Comparison of ENCODE assay signal across 10 mouse cellular contexts in genomic region chr11:70023481-70024150, GRCm38 (mm10). TPM values are rescaled to one million over a fixed set of nuclear protein-coding genes. Genes with fewer than 3 reads are reported as not detected.
DNase-seq lines count a peak whose midpoint lies in the region; ATAC-seq lines count a peak whose summit lies in the region.
"Had no signal": no experiment of that assay in that cellular context is flagged by ENCODE, and none has a peak within 500 bp of the region (broad histone marks: within the 10 kb centered on the region; RNA-seq: fewer than 3 reads in every experiment).

No protein-coding gene starts in this region.

- DNase-seq in heart, postnatal 36 days: no peak
- DNase-seq in cerebellum, postnatal 10 days: peak; percentile 76 to 86
- DNase-seq in forebrain, embryonic 14.5 days (ENCODE audit: low spot score): peak; percentile 77
- no peak for DNase-seq in liver, embryonic 13.5 days
- no peak for DNase-seq in urinary bladder, adult 18-20 months (ENCODE audit: low spot score in 2 of 2)
- no peak for DNase-seq in gastrocnemius, postnatal 4 days (ENCODE audit: low spot score in 2 of 2)

- H3K9ac ChIP-seq in heart, embryonic 16.5 days (ENCODE audit: low read length): peak overlapping the region; percentile 63
- peak overlapping the region; percentile 66 for H3K9ac ChIP-seq in forebrain, embryonic 14.5 days (ENCODE audit: low read length)
- no peak overlapping the region for H3K9ac ChIP-seq in liver, embryonic 13.5 days
- peak overlapping the region; percentile 66 for H3K9ac ChIP-seq in stomach, embryonic 16.5 days (ENCODE audit: low read length)

- peak overlapping the region; percentile 48 for H3K4me3 ChIP-seq in heart, embryonic 16.5 days (ENCODE audit: low read length)
- peak overlapping the region; percentile 37 for H3K4me3 ChIP-seq in forebrain, embryonic 14.5 days (ENCODE audit: low read depth, low read length)
- H3K4me3 ChIP-seq in liver, embryonic 13.5 days (replicated peaks): peak overlapping the region; percentile 14
- H3K4me3 ChIP-seq in stomach, embryonic 16.5 days (replicated peaks; ENCODE audit: low read length): peak overlapping the region; percentile 41

- intact Hi-C loops in heart, postnatal 36 days (cut with DNase I): no loop called here

- WGBS in heart, embryonic 16.5 days: 7% methylated on average over 25 of the region's 29 CpGs
- WGBS in forebrain, embryonic 14.5 days: 3% methylated on average over 24 of the region's 29 CpGs
- WGBS in liver, embryonic 13.5 days (ENCODE audit: insufficient replicate concordance): 8% methylated on average over 26 of the region's 29 CpGs
- 5% methylated on average over 26 of the region's 29 CpGs for WGBS in stomach, embryonic 16.5 days

- no peaks in the 10 kb centered on the region; the same call in 1 of the 2 replicates for H3K27me3 ChIP-seq in heart, embryonic 16.5 days (ENCODE audit: control insufficient read depth, insufficient read depth, low read length)
- no peaks in the 10 kb centered on the region for H3K27me3 ChIP-seq in forebrain, embryonic 14.5 days (replicated peaks; ENCODE audit: control insufficient read depth, insufficient read depth, low read length)
- peaks cover 58% of the 10 kb centered on the region for H3K27me3 ChIP-seq in liver, embryonic 13.5 days
- no peaks in the 10 kb centered on the region for H3K27me3 ChIP-seq in stomach, embryonic 16.5 days (ENCODE audit: control insufficient read depth, insufficient read depth, low read length)

- no peak overlapping the region for H3K27ac ChIP-seq in heart, embryonic 16.5 days (ENCODE audit: low read length)
- H3K27ac ChIP-seq in forebrain, embryonic 14.5 days (ENCODE audit: low read depth, low read length): peak overlapping the region; percentile 44
- no peak overlapping the region for H3K27ac ChIP-seq in liver, embryonic 13.5 days
- peak overlapping the region; percentile 34; the same call in 1 of the 2 replicates for H3K27ac ChIP-seq in stomach, embryonic 16.5 days (ENCODE audit: low read length)

- H3K9me3 ChIP-seq in heart, embryonic 16.5 days (replicated peaks; ENCODE audit: control insufficient read depth, low read length): no peaks in the 10 kb centered on the region
- H3K9me3 ChIP-seq in forebrain, embryonic 14.5 days (replicated peaks; ENCODE audit: control insufficient read depth, low read length): no peaks in the 10 kb centered on the region
- H3K9me3 ChIP-seq in liver, embryonic 13.5 days (replicated peaks): no peaks in the 10 kb centered on the region
- no peaks in the 10 kb centered on the region for H3K9me3 ChIP-seq in stomach, embryonic 16.5 days (replicated peaks; ENCODE audit: control insufficient read depth, low read length)

- ATAC-seq in heart, embryonic 16.5 days (replicated peaks; ENCODE audit: extremely low read depth, insufficient read depth, low FRiP score): no peak
- ATAC-seq in forebrain, embryonic 14.5 days: no peak
- ATAC-seq in liver, embryonic 13.5 days (ENCODE audit: low read depth): no peak
- no peak for ATAC-seq in stomach, embryonic 16.5 days (ENCODE audit: insufficient read depth, low FRiP score)

- peaks cover 48% of the 10 kb centered on the region for H3K4me1 ChIP-seq in heart, embryonic 16.5 days (ENCODE audit: control insufficient read depth, insufficient read depth, low read length)
- H3K4me1 ChIP-seq in forebrain, embryonic 14.5 days (ENCODE audit: control insufficient read depth, insufficient read depth, low read length): peaks cover 74% of the 10 kb centered on the region
- H3K4me1 ChIP-seq in liver, embryonic 13.5 days (replicated peaks): peaks cover 70% of the 10 kb centered on the region
- peaks cover 59% of the 10 kb centered on the region for H3K4me1 ChIP-seq in stomach, embryonic 16.5 days (ENCODE audit: control insufficient read depth, insufficient read depth, low read length)

- peak overlapping the region; percentile 68 for H3K4me2 ChIP-seq in heart, embryonic 16.5 days (ENCODE audit: low read depth, low read length)
- H3K4me2 ChIP-seq in forebrain, embryonic 14.5 days (ENCODE audit: low read length): peak overlapping the region; percentile 69
- peak overlapping the region; percentile 45 for H3K4me2 ChIP-seq in liver, embryonic 13.5 days
- H3K4me2 ChIP-seq in stomach, embryonic 16.5 days (ENCODE audit: low read depth, low read length): peak overlapping the region; percentile 57

- no peaks in the 10 kb centered on the region for H3K36me3 ChIP-seq in heart, embryonic 16.5 days (ENCODE audit: control insufficient read depth, insufficient read depth)
- H3K36me3 ChIP-seq in forebrain, embryonic 14.5 days (ENCODE audit: control insufficient read depth, insufficient read depth, low read length): no peaks in the 10 kb centered on the region
- no peaks in the 10 kb centered on the region for H3K36me3 ChIP-seq in liver, embryonic 13.5 days
- H3K36me3 ChIP-seq in stomach, embryonic 16.5 days (ENCODE audit: control insufficient read depth, insufficient read depth, low read length): no peaks in the 10 kb centered on the region

RNA-seq across cellular contexts. Expression of gene Dlg4, which starts 6.9 kb away (rescaled TPM):
- 4.6 and 4.7 TPM in 2 replicates for polyA plus RNA-seq in heart, embryonic 16.5 days (2015; fragmentation: Nextera tagmentation; extraction: Ambion mirVana)
- 1 to 10 TPM; 6.3 to 7.4 TPM for total RNA-seq in heart, postnatal 36 days (2021)
- polyA plus RNA-seq in forebrain, embryonic 14.5 days (2014; fragmentation: Nextera tagmentation; extraction: Ambion mirVana): 19.3 and 21.0 TPM in 2 replicates
- 1.1 and 1.2 TPM in 2 replicates for polyA plus RNA-seq in liver, embryonic 13.5 days (2015; fragmentation: Nextera tagmentation; extraction: Ambion mirVana)
- polyA plus RNA-seq in stomach, embryonic 16.5 days (2015; fragmentation: Nextera tagmentation; extraction: Ambion mirVana): 8.4 and 9.0 TPM in 2 replicates
- 10 to 100 TPM; 23.9 to 33.8 TPM for total RNA-seq in gastrocnemius, postnatal 4 days (2021)

RNA-seq across cellular contexts. Expression of gene Acadvl, which starts 8.4 kb away (rescaled TPM):
- polyA plus RNA-seq in heart, embryonic 16.5 days (2015; fragmentation: Nextera tagmentation; extraction: Ambion mirVana): 276 and 298 TPM in 2 replicates
- 1,000 to 10,000 TPM; 1,292 to 1,425 TPM for total RNA-seq in heart, postnatal 36 days (2021)
- 53.3 and 58.4 TPM in 2 replicates for polyA plus RNA-seq in forebrain, embryonic 14.5 days (2014; fragmentation: Nextera tagmentation; extraction: Ambion mirVana)
- polyA plus RNA-seq in liver, embryonic 13.5 days (2015; fragmentation: Nextera tagmentation; extraction: Ambion mirVana): 83.7 and 87.2 TPM in 2 replicates
- polyA plus RNA-seq in stomach, embryonic 16.5 days (2015; fragmentation: Nextera tagmentation; extraction: Ambion mirVana): 115 and 119 TPM in 2 replicates
- total RNA-seq in gastrocnemius, postnatal 4 days (2021): 100 to 1,000 TPM; 233 to 241 TPM

RNA-seq across cellular contexts. Expression of gene Dvl2, which starts 23.2 kb away (rescaled TPM):
- polyA plus RNA-seq in heart, embryonic 16.5 days (2015; fragmentation: Nextera tagmentation; extraction: Ambion mirVana): 17.1 and 19.2 TPM in 2 replicates
- total RNA-seq in heart, postnatal 36 days (2021): 1 to 10 TPM; 5.0 to 6.1 TPM
- polyA plus RNA-seq in forebrain, embryonic 14.5 days (2014; fragmentation: Nextera tagmentation; extraction: Ambion mirVana): 19.7 and 25.7 TPM in 2 replicates
- 6.4 and 7.4 TPM in 2 replicates for polyA plus RNA-seq in liver, embryonic 13.5 days (2015; fragmentation: Nextera tagmentation; extraction: Ambion mirVana)
- polyA plus RNA-seq in stomach, embryonic 16.5 days (2015; fragmentation: Nextera tagmentation; extraction: Ambion mirVana): 17.7 and 22.3 TPM in 2 replicates
- total RNA-seq in gastrocnemius, postnatal 4 days (2021): 10 to 100 TPM; 19.1 to 22.8 TPM

RNA-seq across cellular contexts. Expression of gene Phf23, which starts 28.0 kb away (rescaled TPM):
- 42.0 and 43.9 TPM in 2 replicates for polyA plus RNA-seq in heart, embryonic 16.5 days (2015; fragmentation: Nextera tagmentation; extraction: Ambion mirVana)
- total RNA-seq in heart, postnatal 36 days (2021): 10 to 100 TPM; 23.1 to 23.4 TPM
- 49.4 and 49.6 TPM in 2 replicates for polyA plus RNA-seq in forebrain, embryonic 14.5 days (2014; fragmentation: Nextera tagmentation; extraction: Ambion mirVana)
- polyA plus RNA-seq in liver, embryonic 13.5 days (2015; fragmentation: Nextera tagmentation; extraction: Ambion mirVana): 29.8 and 32.7 TPM in 2 replicates
- polyA plus RNA-seq in stomach, embryonic 16.5 days (2015; fragmentation: Nextera tagmentation; extraction: Ambion mirVana): 44.3 and 47.9 TPM in 2 replicates
- 10 to 100 TPM; 31.5 to 34.7 TPM for total RNA-seq in gastrocnemius, postnatal 4 days (2021)

RNA-seq across cellular contexts. Expression of gene Asgr1, which starts 30.3 kb away (rescaled TPM):
- not detected in 2 replicates for polyA plus RNA-seq in heart, embryonic 16.5 days (2015; fragmentation: Nextera tagmentation; extraction: Ambion mirVana)
- total RNA-seq in heart, postnatal 36 days (2021): not detected
- 2.0 and 2.1 TPM in 2 replicates for polyA plus RNA-seq in forebrain, embryonic 14.5 days (2014; fragmentation: Nextera tagmentation; extraction: Ambion mirVana)
- 1.4 and 1.8 TPM in 2 replicates for polyA plus RNA-seq in liver, embryonic 13.5 days (2015; fragmentation: Nextera tagmentation; extraction: Ambion mirVana)
- polyA plus RNA-seq in stomach, embryonic 16.5 days (2015; fragmentation: Nextera tagmentation; extraction: Ambion mirVana): 0.31 TPM in 1 of 2 replicates, not detected in the other
- total RNA-seq in gastrocnemius, postnatal 4 days (2021): under 1 TPM in 1 of 2 experiments, not detected in 1; 0.62 TPM
- total RNA-seq: MEL had no signal
- polyA plus RNA-seq: spleen, adult 2 months had no signal

Comparison
In these comparisons a context has a peak if more than half of its experiments do, and no peak if none do; other contexts are left out.
1. H3K27ac ChIP-seq: peak in forebrain, embryonic 14.5 days (single experiment) and stomach, embryonic 16.5 days (single experiment); none in heart, embryonic 16.5 days (single experiment) and liver, embryonic 13.5 days (single experiment).
2. DNase-seq: peak in cerebellum, postnatal 10 days (2 of 2) and forebrain, embryonic 14.5 days (single experiment); none in heart, postnatal 36 days (0 of 2), liver, embryonic 13.5 days (single experiment), urinary bladder, adult 18-20 months (0 of 2) and gastrocnemius, postnatal 4 days (0 of 2).
3. Peak in every context shown above with its lines, with median percentiles within 50 percentile points of each other: H3K4me2 ChIP-seq and H3K4me3 ChIP-seq.